Mouse (Mus musculus): ENCODE data around the gene Ubxn7. TPM values are rescaled to one million over a fixed set of nuclear protein-coding genes. Genes with fewer than 3 reads are reported as not detected.

Ubxn7 gene
- total RNA-seq, 2 experiments from 2014 or later, result 15.0 to 15.8 TPM

- peak; percentile 79 to 89 for DNase-seq
- intact Hi-C loops (cut with DNase I), result no loop called here
These were observed 98.5 kb downstream of the Ubxn7 start, which contains the start of gene Pcyt1a for GRCm38 (mm10) chr16:32430474-32431046. Gene Pcyt1a, plus strand, starts transcription at chr16:32430921.

- no peak for DNase-seq
- intact Hi-C loops (cut with DNase I), result no loop called here
These were observed 99.1 kb downstream of the Ubxn7 start for GRCm38 (mm10) chr16:32431047-32431591.

GRCm38 (mm10) chr16:32431926-32432325, 99.9 kb downstream of the Ubxn7 start:
- intact Hi-C loops (cut with DNase I), result no loop called here
- DNase-seq, result no peak

GRCm38 (mm10) chr16:32433138-32433537, 101.1 kb downstream of the Ubxn7 start:
- no peak for DNase-seq
- intact Hi-C loops (cut with DNase I), result no loop called here

GRCm38 (mm10) chr16:32434066-32434465, 102.0 kb downstream of the Ubxn7 start:
- DNase-seq, result no peak
- intact Hi-C loops (cut with DNase I), result no loop called here

GRCm38 (mm10) chr16:32434691-32435090, 102.6 kb downstream of the Ubxn7 start:
- DNase-seq, result no peak
- intact Hi-C loops (cut with DNase I), result no loop called here

GRCm38 (mm10) chr16:32436657-32437056, 104.6 kb downstream of the Ubxn7 start:
- DNase-seq, result no peak
- intact Hi-C loops (cut with DNase I), result no loop called here

GRCm38 (mm10) chr16:32437266-32437665, 105.2 kb downstream of the Ubxn7 start:
- intact Hi-C loops (cut with DNase I), result no loop called here
- DNase-seq, result no peak

- no peak for DNase-seq
- intact Hi-C loops (cut with DNase I), result no loop called here
These were observed 109.4 kb downstream of the Ubxn7 start for GRCm38 (mm10) chr16:32441432-32441831.

Other genes starting within 250 kb of the Ubxn7 start
- 10 to 100 TPM in 1 of 2 experiments, 1 to 10 TPM in 1; 8.8 to 11.6 TPM for gene Pigx, start 232.5 kb upstream of the Ubxn7 start, total RNA-seq (2021)
- 1 to 10 TPM; 7.8 to 9.4 TPM for gene Cep19, start 232.5 kb upstream of the Ubxn7 start, total RNA-seq (2021)
- gene Nrros, start 166.7 kb upstream of the Ubxn7 start, total RNA-seq (2021), result 1 to 10 TPM; 2.0 to 2.1 TPM
- not detected for gene Bex6, start 152.4 kb upstream of the Ubxn7 start, total RNA-seq (2021)
- gene Fbxo45, start 85.1 kb upstream of the Ubxn7 start, total RNA-seq (2021), result 10 to 100 TPM; 14.0 to 14.9 TPM
- gene Wdr53, start 85.0 kb upstream of the Ubxn7 start, total RNA-seq (2021), result 1 to 10 TPM; 4.4 to 5.8 TPM
- 10 to 100 TPM; 69.4 to 72.8 TPM for gene Smco1, start 60.8 kb upstream of the Ubxn7 start, total RNA-seq (2021)
- 1 to 10 TPM; 7.8 to 9.6 TPM for gene Rnf168, start 54.8 kb upstream of the Ubxn7 start, total RNA-seq (2021)
- not detected for gene Tm4sf19, start 68.2 kb downstream of the Ubxn7 start, total RNA-seq (2021)
- gene Tctex1d2, start 87.4 kb downstream of the Ubxn7 start, total RNA-seq (2021), result 1 to 10 TPM; 3.3 to 4.8 TPM
- 100 to 1,000 TPM; 105 to 121 TPM for gene Pcyt1a, start 98.7 kb downstream of the Ubxn7 start, total RNA-seq (2021)
- not detected for gene Slc51a, start 155.6 kb downstream of the Ubxn7 start, total RNA-seq (2021)
- gene Zdhhc19, start 164.0 kb downstream of the Ubxn7 start, total RNA-seq (2021), result not detected

All from gastrocnemius, postnatal 36 days (tissue).